Mouse (Mus musculus): ENCODE measurements around the gene Dda1. TPM values are rescaled to one million over a fixed set of nuclear protein-coding genes. Genes with fewer than 3 reads are reported as not detected.
"Not testable (repeated sequence)": the region's sequence is repeated elsewhere in the genome, so short reads cannot be mapped to it uniquely, and the experiment has no call there.

Gene Dda1
- polyA plus RNA-seq, 1 experiment: 18.8 TPM

GRCm38 (mm10) chr8:71507589-71508104 lies 38.6 kb downstream of the Dda1 start:
- no peak overlapping the region for H3K4me3 ChIP-seq (replicated peaks; ENCODE audit: control insufficient read depth, low read depth, low read length)
- 1% methylated on average over 61 of the region's 61 CpGs for WGBS
- no peak overlapping the region for H3K27ac ChIP-seq (ENCODE audit: control insufficient read depth, insufficient read depth, low read depth, low read length, poor library complexity)
- peaks cover 1% of the 10 kb centered on the region for H3K4me1 ChIP-seq (ENCODE audit: control insufficient read depth, insufficient read depth, low read length)
- TF ChIP-seq CTCF (IDR thresholded peaks at IDR 0.05; ENCODE audit: control insufficient read depth, insufficient read depth, low read length): no peak
- TF ChIP-seq POLR2A (IDR thresholded peaks at IDR 0.05; ENCODE audit: borderline replicate concordance, control insufficient read depth, low read depth, low read length): no peak; the same call in 1 of the 2 replicates

- WGBS: 70% methylated on average over 2 of the region's 2 CpGs
- H3K4me1 ChIP-seq (ENCODE audit: control insufficient read depth, insufficient read depth, low read length): peaks cover 1% of the 10 kb centered on the region
- no peak overlapping the region for H3K4me3 ChIP-seq (replicated peaks; ENCODE audit: control insufficient read depth, low read depth, low read length)
- H3K27ac ChIP-seq (ENCODE audit: control insufficient read depth, insufficient read depth, low read depth, low read length, poor library complexity): no peak overlapping the region
- no peak for TF ChIP-seq POLR2A (IDR thresholded peaks at IDR 0.05; ENCODE audit: borderline replicate concordance, control insufficient read depth, low read depth, low read length)
- TF ChIP-seq CTCF (IDR thresholded peaks at IDR 0.05; ENCODE audit: control insufficient read depth, insufficient read depth, low read length): no peak
Measured at GRCm38 (mm10) chr8:71509316-71509715, 40.3 kb downstream of the Dda1 start.

- 1% methylated on average over 14 of the region's 14 CpGs for WGBS
- H3K27ac ChIP-seq (ENCODE audit: control insufficient read depth, insufficient read depth, low read depth, low read length, poor library complexity): no peak within 1 kb of the TSS; the same call in 1 of the 2 replicates
- peak within 1 kb of the TSS; percentile 13 for H3K4me3 ChIP-seq (replicated peaks; ENCODE audit: control insufficient read depth, low read depth, low read length)
Measured at GRCm38 (mm10) chr8:71511644-71512043, 42.6 kb downstream of the Dda1 start, which contains the start of gene Plvap. TSS of gene Plvap (minus strand) at chr8:71511752.

GRCm38 (mm10) chr8:71513018-71513754 lies 44.2 kb downstream of the Dda1 start:
- 23% methylated on average over 15 of the region's 15 CpGs for WGBS
- TF ChIP-seq POLR2A (IDR thresholded peaks at IDR 0.05; ENCODE audit: borderline replicate concordance, control insufficient read depth, low read depth, low read length) (no peak), CTCF (IDR thresholded peaks at IDR 0.05; ENCODE audit: control insufficient read depth, insufficient read depth, low read length) (no peak)

More at GRCm38 (mm10) chr8:71511644-71512043, 42.6 kb downstream of the Dda1 start, which contains the start of gene Plvap:
- TF ChIP-seq CTCF (IDR thresholded peaks at IDR 0.05; ENCODE audit: control insufficient read depth, insufficient read depth, low read length): no peak
- no peak for TF ChIP-seq POLR2A (IDR thresholded peaks at IDR 0.05; ENCODE audit: borderline replicate concordance, control insufficient read depth, low read depth, low read length)
- peaks cover 1% of the 10 kb centered on the region for H3K4me1 ChIP-seq (ENCODE audit: control insufficient read depth, insufficient read depth, low read length)

GRCm38 (mm10) chr8:71515043-71515442 lies 46.0 kb downstream of the Dda1 start:
- TF ChIP-seq POLR2A (IDR thresholded peaks at IDR 0.05; ENCODE audit: borderline replicate concordance, control insufficient read depth, low read depth, low read length) (no peak), CTCF (IDR thresholded peaks at IDR 0.05; ENCODE audit: control insufficient read depth, insufficient read depth, low read length) (no peak)
- no peak overlapping the region for H3K27ac ChIP-seq (ENCODE audit: control insufficient read depth, insufficient read depth, low read depth, low read length, poor library complexity)
- peaks cover 1% of the 10 kb centered on the region for H3K4me1 ChIP-seq (ENCODE audit: control insufficient read depth, insufficient read depth, low read length)
- no peak overlapping the region for H3K4me3 ChIP-seq (replicated peaks; ENCODE audit: control insufficient read depth, low read depth, low read length)
- 71% methylated on average over 5 of the region's 5 CpGs for WGBS

More at GRCm38 (mm10) chr8:71513018-71513754, 44.2 kb downstream of the Dda1 start:
- Histone ChIP-seq H3K4me3 (replicated peaks; ENCODE audit: control insufficient read depth, low read depth, low read length) (no peak overlapping the region), H3K27ac (ENCODE audit: control insufficient read depth, insufficient read depth, low read depth, low read length, poor library complexity) (no peak overlapping the region), H3K4me1 (ENCODE audit: control insufficient read depth, insufficient read depth, low read length) (peaks cover 1% of the 10 kb centered on the region)

- TF ChIP-seq CTCF (IDR thresholded peaks at IDR 0.05; ENCODE audit: control insufficient read depth, insufficient read depth, low read length) (no peak), POLR2A (IDR thresholded peaks at IDR 0.05; ENCODE audit: borderline replicate concordance, control insufficient read depth, low read depth, low read length) (no peak)
- no peaks in the 10 kb centered on the region; the same call in 1 of the 2 replicates for H3K4me1 ChIP-seq (ENCODE audit: control insufficient read depth, insufficient read depth, low read length)
- H3K4me3 ChIP-seq (replicated peaks; ENCODE audit: control insufficient read depth, low read depth, low read length): no peak overlapping the region
- 70% methylated on average over 6 of the region's 6 CpGs for WGBS
- H3K27ac ChIP-seq (ENCODE audit: control insufficient read depth, insufficient read depth, low read depth, low read length, poor library complexity): no peak overlapping the region
Measured at GRCm38 (mm10) chr8:71516786-71517185, 47.8 kb downstream of the Dda1 start.

- 13% methylated on average over 10 of the region's 10 CpGs for WGBS
- H3K27ac ChIP-seq (ENCODE audit: control insufficient read depth, insufficient read depth, low read depth, low read length, poor library complexity); H3K4me3 ChIP-seq (replicated peaks; ENCODE audit: control insufficient read depth, low read depth, low read length); H3K4me1 ChIP-seq (ENCODE audit: control insufficient read depth, insufficient read depth, low read length): not testable (repeated sequence)
- peak; percentile 43 for TF ChIP-seq CTCF (IDR thresholded peaks at IDR 0.05; ENCODE audit: control insufficient read depth, insufficient read depth, low read length)
Measured at GRCm38 (mm10) chr8:71519037-71519825, 50.2 kb downstream of the Dda1 start.

GRCm38 (mm10) chr8:71521634-71522033 lies 52.6 kb downstream of the Dda1 start:
- Histone ChIP-seq H3K27ac (ENCODE audit: control insufficient read depth, insufficient read depth, low read depth, low read length, poor library complexity) (no peak overlapping the region), H3K4me3 (replicated peaks; ENCODE audit: control insufficient read depth, low read depth, low read length) (no peak overlapping the region), H3K4me1 (ENCODE audit: control insufficient read depth, insufficient read depth, low read length) (no peaks in the 10 kb centered on the region; the same call in 1 of the 2 replicates)
- TF ChIP-seq POLR2A (IDR thresholded peaks at IDR 0.05; ENCODE audit: borderline replicate concordance, control insufficient read depth, low read depth, low read length): no peak
- TF ChIP-seq CTCF (IDR thresholded peaks at IDR 0.05; ENCODE audit: control insufficient read depth, insufficient read depth, low read length): peak; percentile 92
- WGBS: 3% methylated on average over 17 of the region's 17 CpGs
